Mouse (Mus musculus): ENCODE measurements around the gene Inip. TPM values are rescaled to one million over a fixed set of nuclear protein-coding genes. Genes with fewer than 3 reads are reported as not detected.

Gene Inip
- polyA plus RNA-seq, 1 experiment: 1.6 TPM

DNA sequence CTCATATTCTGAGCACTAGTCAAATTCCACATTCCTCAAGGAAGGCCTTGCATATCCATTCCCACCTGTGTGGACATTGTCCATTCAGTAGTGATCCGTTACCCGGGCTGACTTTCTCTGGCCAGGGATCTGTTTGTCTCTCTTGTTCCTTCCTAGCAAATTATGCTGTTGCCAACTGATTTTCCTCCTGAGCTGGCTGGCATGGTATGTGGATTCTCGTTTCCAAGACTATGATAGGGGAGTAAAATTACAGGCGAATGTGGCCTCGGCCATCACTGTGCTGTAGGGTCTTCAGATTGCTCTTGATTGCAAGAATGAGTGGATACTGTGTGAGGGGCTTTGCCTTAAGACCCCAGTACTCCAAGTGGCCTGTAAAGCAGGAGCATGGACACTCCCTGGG is 25.0 kb upstream of the Inip start:
- no peaks in the 10 kb centered on the region; the same call in 1 of the 2 replicates for H3K4me1 ChIP-seq (ENCODE audit: control insufficient read depth)
- no peak for TF ChIP-seq GATA1 (IDR thresholded peaks at IDR 0.05; ENCODE audit: low read length)
- TF ChIP-seq TAL1 (IDR thresholded peaks at IDR 0.05; ENCODE audit: low read length): no peak
- H3K27me3 ChIP-seq (ENCODE audit: control insufficient read depth): no peaks in the 10 kb centered on the region
- H3K4me3 ChIP-seq (replicated peaks): no peak overlapping the region
- no peaks in the 10 kb centered on the region for H3K9me3 ChIP-seq (ENCODE audit: control insufficient read depth, low read length)
- no peaks in the 10 kb centered on the region for H3K36me3 ChIP-seq (ENCODE audit: control insufficient read depth)

DNA sequence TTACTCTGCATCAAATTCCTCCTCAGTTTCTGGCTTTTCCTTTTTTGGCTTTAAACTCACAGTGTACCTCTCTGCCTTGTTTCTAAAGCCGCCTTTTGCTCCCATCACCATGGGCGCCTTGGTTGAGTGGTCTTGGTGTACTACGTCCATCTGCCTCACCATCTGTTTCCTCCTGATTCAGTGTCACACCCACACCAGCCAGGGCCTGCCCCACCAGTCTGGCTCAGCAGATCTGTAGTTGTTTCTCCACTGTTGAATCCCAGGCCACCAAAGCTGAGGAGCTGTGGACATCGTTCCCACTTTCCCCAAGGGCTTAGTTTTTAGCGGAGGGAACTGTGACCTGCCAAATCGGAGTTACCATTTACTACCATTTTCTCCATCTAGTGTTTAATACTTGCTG is 24.2 kb upstream of the Inip start:
- Histone ChIP-seq H3K27me3 (ENCODE audit: control insufficient read depth) (no peaks in the 10 kb centered on the region), H3K36me3 (ENCODE audit: control insufficient read depth) (no peaks in the 10 kb centered on the region), H3K4me3 (replicated peaks) (no peak overlapping the region), H3K4me1 (ENCODE audit: control insufficient read depth) (no peaks in the 10 kb centered on the region; the same call in 1 of the 2 replicates), H3K9me3 (ENCODE audit: control insufficient read depth, low read length) (no peaks in the 10 kb centered on the region)
- no peak for TF ChIP-seq TAL1 (IDR thresholded peaks at IDR 0.05; ENCODE audit: low read length)
- no peak for TF ChIP-seq GATA1 (IDR thresholded peaks at IDR 0.05; ENCODE audit: low read length)

GRCm38 (mm10) chr4:59824860-59825259 is 23.5 kb upstream of the Inip start:
- Histone ChIP-seq H3K4me1 (ENCODE audit: control insufficient read depth) (no peaks in the 10 kb centered on the region; the same call in 1 of the 2 replicates), H3K9me3 (ENCODE audit: control insufficient read depth, low read length) (no peaks in the 10 kb centered on the region), H3K27me3 (ENCODE audit: control insufficient read depth) (no peaks in the 10 kb centered on the region), H3K36me3 (ENCODE audit: control insufficient read depth) (no peaks in the 10 kb centered on the region), H3K4me3 (replicated peaks) (no peak overlapping the region)
- TF ChIP-seq TAL1 (IDR thresholded peaks at IDR 0.05; ENCODE audit: low read length) (no peak), GATA1 (IDR thresholded peaks at IDR 0.05; ENCODE audit: low read length) (no peak)

- Histone ChIP-seq H3K4me1 (ENCODE audit: control insufficient read depth) (peaks cover 2% of the 10 kb centered on the region; the same call in 1 of the 2 replicates), H3K9me3 (ENCODE audit: control insufficient read depth, low read length) (no peaks in the 10 kb centered on the region), H3K4me3 (replicated peaks) (no peak overlapping the region), H3K36me3 (ENCODE audit: control insufficient read depth) (no peaks in the 10 kb centered on the region; the same call in 1 of the 2 replicates), H3K27me3 (ENCODE audit: control insufficient read depth) (no peaks in the 10 kb centered on the region)
- TF ChIP-seq GATA1 (IDR thresholded peaks at IDR 0.05; ENCODE audit: low read length) (no peak), TAL1 (IDR thresholded peaks at IDR 0.05; ENCODE audit: low read length) (no peak)
Observed at GRCm38 (mm10) chr4:59823470-59823869, 22.1 kb upstream of the Inip start.

GRCm38 (mm10) chr4:59822119-59822518 is 20.7 kb upstream of the Inip start:
- no peak for TF ChIP-seq GATA1 (IDR thresholded peaks at IDR 0.05; ENCODE audit: low read length)
- TF ChIP-seq TAL1 (IDR thresholded peaks at IDR 0.05; ENCODE audit: low read length): no peak
- H3K9me3 ChIP-seq (ENCODE audit: control insufficient read depth, low read length): no peaks in the 10 kb centered on the region
- H3K27me3 ChIP-seq (ENCODE audit: control insufficient read depth): no peaks in the 10 kb centered on the region
- no peak overlapping the region for H3K4me3 ChIP-seq (replicated peaks)
- H3K4me1 ChIP-seq (ENCODE audit: control insufficient read depth): peaks cover 12% of the 10 kb centered on the region
- no peaks in the 10 kb centered on the region; the same call in none of the 2 replicates for H3K36me3 ChIP-seq (ENCODE audit: control insufficient read depth)

DNA sequence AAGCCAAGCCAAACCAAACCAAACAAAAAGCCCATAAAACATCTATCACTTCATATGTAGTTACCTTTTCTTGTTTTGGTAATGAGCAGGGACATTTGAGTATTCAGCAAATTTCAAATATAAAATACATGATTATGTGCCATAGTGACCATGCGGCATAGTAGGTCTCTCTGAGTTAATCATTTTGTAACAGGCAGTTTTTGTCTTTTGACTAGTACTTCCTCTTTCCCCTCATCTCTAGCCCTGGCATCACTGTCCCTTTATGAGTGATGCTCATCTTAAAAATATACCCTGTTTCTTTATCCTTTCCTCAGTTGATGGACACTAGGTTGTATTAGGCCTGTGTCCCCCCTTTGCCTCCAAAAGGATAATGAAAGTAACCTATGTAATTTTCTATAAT is 20.1 kb upstream of the Inip start:
- Histone ChIP-seq H3K4me1 (ENCODE audit: control insufficient read depth) (peaks cover 15% of the 10 kb centered on the region), H3K4me3 (replicated peaks) (no peak overlapping the region), H3K36me3 (ENCODE audit: control insufficient read depth) (no peaks in the 10 kb centered on the region; the same call in none of the 2 replicates)

GRCm38 (mm10) chr4:59819477-59820022 is 18.2 kb upstream of the Inip start:
- Histone ChIP-seq H3K4me1 (ENCODE audit: control insufficient read depth) (peaks cover 22% of the 10 kb centered on the region), H3K9me3 (ENCODE audit: control insufficient read depth, low read length) (no peaks in the 10 kb centered on the region), H3K4me3 (replicated peaks) (no peak overlapping the region), H3K36me3 (ENCODE audit: control insufficient read depth) (no peaks in the 10 kb centered on the region; the same call in none of the 2 replicates), H3K27me3 (ENCODE audit: control insufficient read depth) (no peaks in the 10 kb centered on the region)
- no peak for TF ChIP-seq GATA1 (IDR thresholded peaks at IDR 0.05; ENCODE audit: low read length)
- TF ChIP-seq TAL1 (IDR thresholded peaks at IDR 0.05; ENCODE audit: low read length): no peak

More for the DNA sequence above, 20.1 kb upstream of the Inip start:
- no peaks in the 10 kb centered on the region for H3K9me3 ChIP-seq (ENCODE audit: control insufficient read depth, low read length)
- no peaks in the 10 kb centered on the region for H3K27me3 ChIP-seq (ENCODE audit: control insufficient read depth)
- no peak for TF ChIP-seq TAL1 (IDR thresholded peaks at IDR 0.05; ENCODE audit: low read length)
- no peak for TF ChIP-seq GATA1 (IDR thresholded peaks at IDR 0.05; ENCODE audit: low read length)

- no peaks in the 10 kb centered on the region; the same call in none of the 2 replicates for H3K36me3 ChIP-seq (ENCODE audit: control insufficient read depth)
- no peaks in the 10 kb centered on the region for H3K27me3 ChIP-seq (ENCODE audit: control insufficient read depth)
- H3K4me1 ChIP-seq (ENCODE audit: control insufficient read depth): peaks cover 25% of the 10 kb centered on the region
- no peak for TF ChIP-seq GATA1 (IDR thresholded peaks at IDR 0.05; ENCODE audit: low read length)
- TF ChIP-seq TAL1 (IDR thresholded peaks at IDR 0.05; ENCODE audit: low read length): no peak
- H3K9me3 ChIP-seq (ENCODE audit: control insufficient read depth, low read length): no peaks in the 10 kb centered on the region
- H3K4me3 ChIP-seq (replicated peaks): no peak overlapping the region
Observed at GRCm38 (mm10) chr4:59819054-59819472, 17.7 kb upstream of the Inip start.

- H3K4me1 ChIP-seq (ENCODE audit: control insufficient read depth): peaks cover 31% of the 10 kb centered on the region
- no peak overlapping the region for H3K4me3 ChIP-seq (replicated peaks)
Observed at GRCm38 (mm10) chr4:59818498-59818897, 17.1 kb upstream of the Inip start.

More at GRCm38 (mm10) chr4:59818498-59818897, 17.1 kb upstream of the Inip start:
- H3K27me3 ChIP-seq (ENCODE audit: control insufficient read depth): no peaks in the 10 kb centered on the region
- no peaks in the 10 kb centered on the region for H3K9me3 ChIP-seq (ENCODE audit: control insufficient read depth, low read length)
- TF ChIP-seq GATA1 (IDR thresholded peaks at IDR 0.05; ENCODE audit: low read length): no peak
- TF ChIP-seq TAL1 (IDR thresholded peaks at IDR 0.05; ENCODE audit: low read length): no peak
- no peaks in the 10 kb centered on the region; the same call in none of the 2 replicates for H3K36me3 ChIP-seq (ENCODE audit: control insufficient read depth)
